Mouse (Mus musculus): Measurements from ENCODE around the gene Iscu.
"Not testable (repeated sequence)": the region's sequence is repeated elsewhere in the genome, so short reads cannot be mapped to it uniquely, and the experiment has no call there.

The Iscu gene

DNA sequence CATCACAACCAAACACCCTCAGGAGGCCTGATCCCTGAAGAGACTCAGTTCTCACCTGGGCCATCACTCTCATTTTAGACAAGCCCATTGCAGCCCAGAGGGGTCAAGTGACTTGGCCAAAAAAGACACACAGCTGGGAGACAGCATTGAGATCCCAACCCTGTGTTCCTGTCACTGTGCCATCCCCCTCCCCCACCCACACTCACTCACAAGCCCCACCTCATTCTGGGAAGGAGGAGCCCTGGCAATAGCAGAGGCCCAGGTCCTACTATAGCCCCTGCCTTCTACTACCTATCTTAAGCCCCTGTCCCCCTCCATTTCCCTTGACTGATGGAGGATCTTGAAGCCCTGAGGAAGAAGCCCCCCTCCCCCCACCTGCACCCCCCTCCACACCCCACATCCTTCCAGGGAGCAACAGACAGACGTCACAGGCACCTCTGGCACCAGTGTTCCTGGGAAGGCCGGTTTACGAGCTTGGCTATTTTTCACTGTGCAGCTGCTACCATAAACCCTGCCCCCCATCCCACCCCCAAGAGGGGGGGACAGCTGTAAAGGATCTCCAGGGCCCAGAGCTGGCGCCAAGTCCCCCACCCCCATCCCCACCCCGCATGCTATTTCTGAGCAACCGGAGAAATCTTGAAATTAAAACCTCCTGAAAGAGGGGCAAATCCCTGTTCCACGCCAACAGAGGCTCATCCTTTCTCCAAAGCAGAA, 16.7 kb downstream of the Iscu start:
- no peak for DNase-seq (ENCODE audit: low spot score)

- DNase-seq (ENCODE audit: low spot score), result no peak
Measured at GRCm38 (mm10) chr5:113790453-113791196, 18.1 kb downstream of the Iscu start.

GRCm38 (mm10) chr5:113791197-113792095, 18.9 kb downstream of the Iscu start:
- no peak for DNase-seq (ENCODE audit: low spot score)

DNA sequence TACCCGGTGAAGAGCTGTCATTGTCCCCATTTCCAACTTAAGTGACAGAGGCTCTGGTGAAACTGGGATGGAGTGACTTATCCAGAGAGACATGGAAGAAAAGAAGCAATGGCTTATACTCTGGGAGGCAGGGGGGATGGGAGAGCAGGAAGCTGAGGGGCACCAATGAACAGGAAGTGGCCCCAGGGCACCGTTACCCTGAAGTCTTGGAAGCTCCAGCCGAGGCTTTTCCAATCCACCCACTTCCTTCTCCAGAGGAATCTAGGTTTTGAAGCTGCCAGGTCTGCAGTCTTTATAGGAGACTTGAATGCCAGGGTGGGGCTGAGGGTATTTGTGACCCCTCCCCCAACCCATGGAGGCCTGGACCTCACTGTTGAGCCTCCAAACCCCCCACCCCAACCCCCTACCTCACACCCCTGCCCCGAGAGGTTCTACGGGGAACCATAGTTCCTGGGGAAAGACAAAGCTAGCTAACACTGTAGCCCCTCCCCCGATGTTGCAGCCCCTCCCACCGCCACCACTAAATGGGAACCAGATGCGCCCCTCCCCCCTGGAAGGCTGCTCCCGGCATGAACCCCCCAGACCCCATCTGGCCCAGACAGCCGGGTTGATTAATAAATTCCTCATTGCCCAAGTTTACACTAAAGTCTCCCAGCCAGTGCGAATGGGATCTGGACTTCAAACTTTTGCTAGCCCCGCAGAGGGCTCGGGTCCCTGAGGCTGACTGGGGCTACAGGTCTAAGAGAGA, 24.0 kb downstream of the Iscu start:
- no peak for DNase-seq (ENCODE audit: low spot score)

DNA sequence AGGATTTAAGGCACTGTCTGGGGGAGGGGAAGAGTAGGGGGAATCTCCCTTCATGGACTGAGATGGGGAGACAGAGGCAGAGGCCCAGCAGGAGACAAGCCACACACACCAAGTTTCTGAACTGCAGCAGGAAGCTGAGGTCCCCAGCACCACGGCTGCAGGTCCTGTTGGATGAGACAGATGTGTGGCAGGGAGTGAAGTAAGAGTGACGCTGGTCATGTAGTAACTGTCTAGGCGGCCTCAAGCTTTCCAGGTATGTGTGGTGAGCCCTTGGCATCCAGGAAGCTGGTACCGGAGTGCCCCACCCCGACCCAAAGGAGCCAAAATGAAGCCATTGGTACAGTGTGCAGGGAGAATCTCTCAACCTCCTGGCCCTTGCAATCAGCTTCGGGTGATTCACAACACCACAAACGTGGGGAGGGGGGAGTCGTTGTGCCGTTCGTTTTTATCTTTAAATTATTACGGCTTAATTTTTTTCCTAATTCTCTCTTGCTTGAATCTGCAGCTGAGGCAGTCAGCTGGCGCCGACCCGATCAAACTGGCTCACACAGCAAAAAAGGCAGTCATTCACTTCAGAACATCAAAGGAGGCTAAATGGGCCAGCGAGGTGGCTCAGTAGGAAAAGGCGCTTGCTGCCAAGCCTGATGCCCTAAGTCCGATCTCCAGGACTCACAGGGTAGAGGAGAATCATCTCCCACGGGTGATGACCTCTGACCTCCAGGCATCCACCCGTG, 24.8 kb downstream of the Iscu start:
- no peak for DNase-seq (ENCODE audit: low spot score)

DNA sequence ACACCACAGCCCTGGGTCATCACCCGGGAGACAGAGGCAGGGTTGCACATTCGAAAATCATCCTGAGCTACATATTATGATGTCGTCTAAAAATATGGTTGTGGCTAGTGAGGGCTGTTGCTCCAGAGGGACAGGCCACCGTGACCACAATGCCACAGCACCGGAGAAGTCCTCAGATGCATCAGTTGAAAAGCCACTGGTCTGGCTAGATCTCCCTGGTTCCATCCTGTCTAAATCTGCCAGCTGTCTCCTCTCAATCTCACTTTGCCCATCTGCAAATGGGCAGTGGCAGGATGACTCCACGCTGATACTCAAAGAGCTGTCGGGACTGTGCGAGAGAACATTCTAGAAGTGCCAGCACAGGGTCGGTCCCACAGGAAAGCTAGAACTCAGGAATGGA, 26.0 kb downstream of the Iscu start:
- DNase-seq (ENCODE audit: low spot score), result no peak

DNA sequence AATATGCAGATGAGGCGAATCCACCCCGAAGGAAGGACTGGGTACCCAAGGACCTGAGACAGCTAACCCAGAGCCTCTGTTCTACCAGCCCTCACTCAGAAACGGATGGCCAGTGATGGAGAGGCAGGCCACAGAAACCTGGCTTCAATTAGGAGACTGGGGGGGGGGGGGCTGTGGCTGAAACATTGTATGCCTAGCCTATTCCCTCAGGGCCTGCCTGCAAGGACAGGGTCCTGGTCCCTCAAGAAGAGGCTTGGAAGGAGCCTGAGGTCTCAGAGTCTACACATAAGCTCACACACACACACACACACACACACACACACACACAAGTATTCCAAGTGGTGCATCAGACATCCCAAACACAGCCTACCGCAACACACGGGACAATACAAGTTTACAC, 27.1 kb downstream of the Iscu start:
- no peak for DNase-seq (ENCODE audit: low spot score)

DNA sequence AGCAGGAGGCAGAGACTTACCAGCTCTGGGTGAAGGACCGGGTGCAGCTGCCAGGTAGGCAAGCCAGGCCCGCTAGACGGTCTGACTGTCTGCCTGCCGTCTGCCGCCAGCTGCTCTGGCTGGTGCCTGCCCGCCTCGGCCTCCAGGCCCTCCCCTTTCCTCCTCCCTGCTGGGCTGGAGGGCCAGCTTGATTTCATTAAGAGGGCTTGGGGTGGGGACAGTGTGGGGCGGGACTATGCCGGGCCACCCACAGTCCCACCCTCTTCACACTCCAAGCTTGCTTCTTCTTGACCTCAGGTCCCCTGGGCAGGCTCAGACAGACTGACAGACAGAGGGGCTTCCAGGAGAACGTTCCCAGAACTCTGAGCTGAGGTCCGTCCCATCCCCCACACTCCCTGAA, 27.7 kb downstream of the Iscu start, which contains the start of gene Tmem119:
TSS of gene Tmem119 (minus strand) at position 237 of the 400 bp plus-strand sequence.
- DNase-seq (ENCODE audit: low spot score), result peak; percentile 39

DNA sequence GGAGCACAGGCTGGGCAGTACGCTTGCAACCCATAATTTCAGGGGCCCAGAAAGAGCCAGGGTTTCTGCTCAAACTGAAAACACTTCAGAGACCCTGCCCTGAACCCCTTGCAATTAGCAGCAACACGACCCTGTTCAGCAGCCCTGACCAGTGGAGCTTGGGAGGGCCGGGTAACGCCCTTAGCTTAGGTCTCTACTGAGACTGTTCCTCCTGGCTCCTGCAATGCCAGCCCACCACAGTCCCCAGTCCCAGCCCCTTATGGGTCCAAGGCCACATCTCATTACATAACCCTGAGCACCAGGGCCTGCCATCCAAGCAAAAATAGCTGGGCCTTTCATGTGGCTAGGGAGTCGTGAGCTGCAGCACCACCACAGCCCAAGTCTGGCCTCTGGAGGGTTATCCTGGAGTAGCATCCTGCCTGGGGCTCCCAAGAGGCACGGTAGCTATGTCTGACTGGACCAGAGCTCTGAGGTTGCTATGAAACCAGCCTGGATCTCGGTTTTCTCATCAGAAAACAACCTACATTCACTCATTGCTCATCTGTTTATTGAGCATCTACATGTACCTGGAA, 31.9 kb downstream of the Iscu start:
- DNase-seq (ENCODE audit: low spot score), result no peak

DNA sequence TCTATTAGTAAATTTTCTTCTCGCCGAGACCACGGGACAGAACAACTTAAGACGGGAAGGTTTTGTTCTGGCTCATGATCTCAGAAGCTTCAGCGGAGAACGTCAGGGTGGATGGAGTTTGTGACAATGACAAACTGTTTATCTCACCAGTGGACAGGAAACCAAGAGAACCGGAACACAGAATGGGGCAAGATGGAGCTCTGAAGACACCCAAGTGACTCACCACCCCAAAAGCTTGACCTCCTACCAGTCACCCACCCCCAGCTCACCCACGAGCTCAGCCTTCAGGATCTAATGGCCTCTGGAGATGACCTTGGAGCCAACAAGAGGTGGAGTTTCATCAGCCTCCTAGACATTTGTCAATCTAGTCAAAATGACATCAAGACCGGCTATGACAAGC, 32.8 kb downstream of the Iscu start:
- no peak for DNase-seq (ENCODE audit: low spot score)

DNA sequence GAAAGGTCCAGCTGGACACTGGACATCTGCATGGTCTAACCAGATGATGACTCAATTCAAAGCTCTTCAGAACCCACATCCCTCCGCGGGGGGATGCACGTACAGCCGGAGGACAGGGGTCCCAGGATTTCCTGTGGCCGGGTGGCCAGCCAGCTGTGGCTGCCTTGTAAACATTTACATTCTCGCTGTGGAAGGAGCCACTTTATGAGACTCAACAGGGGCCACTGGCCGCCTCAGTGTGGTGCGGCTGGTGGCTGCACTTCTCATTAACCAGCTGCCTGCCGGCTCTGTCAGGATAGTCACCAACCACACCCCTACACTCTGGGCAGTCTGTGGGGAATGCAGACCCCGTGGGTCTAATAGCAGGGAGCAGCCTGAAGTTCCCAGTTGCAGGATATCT, 33.9 kb downstream of the Iscu start:
- no peak for DNase-seq (ENCODE audit: low spot score)

DNA sequence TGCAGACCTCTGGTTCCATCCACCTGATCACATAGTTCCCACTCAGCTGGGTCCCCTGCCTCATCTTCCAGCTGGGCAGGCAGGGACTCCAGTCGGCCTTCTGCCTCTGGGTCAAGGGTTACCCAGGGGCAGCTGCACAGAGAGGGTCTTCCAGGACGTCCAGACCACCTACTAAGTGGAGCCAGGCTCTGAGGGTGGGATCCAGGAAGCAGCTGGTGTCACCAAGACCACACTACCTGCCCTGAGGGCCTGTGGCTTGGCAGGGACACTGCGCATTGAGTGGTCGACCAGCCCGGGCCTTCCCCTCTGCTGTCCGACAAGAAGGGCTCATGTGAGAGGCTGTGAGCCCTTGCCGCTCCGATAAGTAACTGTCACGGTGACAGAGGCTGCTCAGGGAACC, 35.2 kb downstream of the Iscu start:
- no peak for DNase-seq (ENCODE audit: low spot score)

DNA sequence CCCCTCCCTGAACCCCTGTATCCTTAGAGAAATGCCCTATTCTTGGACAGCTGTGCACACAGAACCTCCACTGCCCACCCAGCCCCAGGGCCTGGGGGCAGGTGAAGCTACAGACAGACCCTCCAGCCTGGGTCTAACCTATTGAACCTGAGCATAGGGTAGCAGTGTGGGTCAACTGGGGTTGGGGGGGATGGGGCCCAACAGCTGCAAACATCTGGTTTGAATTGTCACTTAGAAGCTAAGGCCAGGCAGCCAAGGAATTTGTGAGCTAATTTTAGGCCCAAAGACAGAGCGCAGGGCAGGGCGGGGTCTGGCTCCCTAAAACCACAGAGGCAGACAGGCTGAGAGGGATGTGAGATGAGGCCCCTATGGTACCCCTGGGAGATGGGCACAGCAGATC, 35.6 kb downstream of the Iscu start:
- no peak for DNase-seq (ENCODE audit: low spot score)

GRCm38 (mm10) chr5:113810111-113810510, 37.6 kb downstream of the Iscu start:
- DNase-seq (ENCODE audit: low spot score), result no peak

GRCm38 (mm10) chr5:113811824-113812420, 39.4 kb downstream of the Iscu start:
- not testable (repeated sequence) for DNase-seq (ENCODE audit: low spot score)

DNA sequence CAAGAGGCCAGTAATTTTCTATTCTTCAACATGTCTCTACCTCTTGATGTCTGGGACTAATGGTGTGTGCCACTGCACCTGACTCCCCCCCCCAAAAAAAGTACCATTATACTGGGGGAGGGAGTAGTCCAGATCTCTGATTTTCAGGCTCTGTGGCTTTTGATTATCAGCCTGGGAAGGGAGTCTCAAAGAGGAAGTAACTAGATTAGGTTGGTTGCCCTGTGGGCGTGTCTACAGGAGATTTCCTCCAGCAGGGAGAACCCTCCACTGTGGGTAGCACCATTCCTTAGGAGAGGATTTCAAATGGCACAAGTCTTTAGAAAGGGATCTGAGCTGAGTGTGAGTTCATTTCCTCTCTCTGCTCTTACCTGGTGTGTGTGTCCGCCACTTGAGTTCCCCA, 40.1 kb downstream of the Iscu start:
- no peak for DNase-seq (ENCODE audit: low spot score)

GRCm38 (mm10) chr5:113813608-113814007, 41.1 kb downstream of the Iscu start:
- DNase-seq (ENCODE audit: low spot score), result no peak

- DNase-seq (ENCODE audit: low spot score), result no peak
Measured at GRCm38 (mm10) chr5:113814111-113815040, 41.8 kb downstream of the Iscu start.

GRCm38 (mm10) chr5:113815041-113815389, 42.5 kb downstream of the Iscu start:
- DNase-seq (ENCODE audit: low spot score), result no peak

All from ovary, postnatal 14 days (tissue).